Mouse (Mus musculus) megakaryocyte-erythroid progenitor cell, adult 5-6 weeks (primary cell): ENCODE measurements at regions not wholly inside any gene's neighbourhood (a gene's known extent, or its start where the extent isn't known, plus 50 kb on each side); places are given as distances from the start of the nearest gene placed in this dataset.

Experiments
- ATAC-seq: replicated peaks from 2 replicates; pipeline ENCODE4 v1.8.0; 2016; ENCODE audit warnings: mild to moderate bottlenecking, inconsistent platforms; ENCODE audit not compliant: severe bottlenecking, poor library complexity, low FRiP score, low TSS enrichment

DNA sequence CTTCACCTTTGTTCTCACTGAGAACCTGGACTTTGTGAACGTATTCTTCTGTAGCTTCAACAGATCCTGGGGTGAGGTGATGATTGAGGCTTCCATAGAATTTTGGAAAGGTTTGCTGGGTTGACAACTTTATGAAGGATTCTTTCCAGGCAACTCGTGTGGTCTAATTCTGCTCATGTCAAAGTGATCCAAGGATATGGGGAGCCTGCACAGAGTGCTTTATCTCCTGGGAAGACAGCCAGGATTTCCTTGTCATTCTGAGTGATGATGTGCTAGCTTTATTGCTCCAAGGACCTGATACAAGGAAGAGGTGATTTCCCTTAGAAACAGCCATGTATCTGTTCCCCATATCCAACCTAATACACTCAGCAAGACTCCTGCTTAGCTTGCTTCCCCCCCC is 63.0 kb upstream of the Kif16b start:
- no peak for ATAC-seq

- ATAC-seq: peak; percentile 87
Measured at GRCm38 (mm10) chr2:142967250-142967649, 65.9 kb upstream of the Kif16b start.

GRCm38 (mm10) chr2:142980771-142981170 is 79.4 kb upstream of the Kif16b start:
- no peak for ATAC-seq

- no peak for ATAC-seq
Measured at GRCm38 (mm10) chr2:142988691-142989090, 74.1 kb upstream of the Snrpb2 start.

DNA sequence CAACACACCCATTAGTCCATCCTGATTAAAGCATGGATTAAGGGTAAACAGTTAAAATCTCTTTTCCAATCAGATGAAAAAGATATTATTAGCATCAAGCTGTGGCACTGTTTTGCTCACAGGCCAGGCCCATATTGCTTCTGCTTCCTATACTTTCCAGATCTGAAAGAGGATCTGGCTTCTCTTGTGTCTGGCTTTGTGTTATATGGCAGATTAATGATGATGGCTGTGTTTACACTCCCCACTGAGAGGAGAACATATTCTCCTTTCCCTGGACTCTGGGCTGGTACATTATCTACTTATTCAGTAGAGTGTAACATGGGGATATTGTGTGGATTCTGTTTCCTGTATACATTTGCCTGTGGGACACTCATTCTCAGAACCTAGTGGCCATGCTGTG is 66.8 kb upstream of the Snrpb2 start:
- no peak for ATAC-seq

DNA sequence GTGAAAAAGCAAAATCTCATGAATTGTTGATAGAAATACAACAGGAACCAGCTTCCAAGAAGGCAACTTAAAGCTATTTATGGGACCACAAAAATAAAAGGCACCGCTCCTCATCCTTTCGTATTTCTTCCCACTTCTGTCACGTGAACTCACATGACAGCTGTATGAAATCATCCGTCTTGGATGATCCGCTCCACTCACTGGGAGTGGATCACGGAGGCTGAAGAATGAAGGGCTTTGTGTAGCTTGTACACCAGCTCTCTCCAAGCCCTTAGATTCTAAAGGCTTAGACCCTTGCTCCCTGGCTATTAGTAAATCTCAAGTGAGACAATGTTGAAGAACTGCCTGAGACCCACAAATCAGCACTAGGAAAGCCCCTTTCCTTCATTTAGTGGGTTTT is 60.0 kb upstream of the Snrpb2 start:
- no peak for ATAC-seq

DNA sequence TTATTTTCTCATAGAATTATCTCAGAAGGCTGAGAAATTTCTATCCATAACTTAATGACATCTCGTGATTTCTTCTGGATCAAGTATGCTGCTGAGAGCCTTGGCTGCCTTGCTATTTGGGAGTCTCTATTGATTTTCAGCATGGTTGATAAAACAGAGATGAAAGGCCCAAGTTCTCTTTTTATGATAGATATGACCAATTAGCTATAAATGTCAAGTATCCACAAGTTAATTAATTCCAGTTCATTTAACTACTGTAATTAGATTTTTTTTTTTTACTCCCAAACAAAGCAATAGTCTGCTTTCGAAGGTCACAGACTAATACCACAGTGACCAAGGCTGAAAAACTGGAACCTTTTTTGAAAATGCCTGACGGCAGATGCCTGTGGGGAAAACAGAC is 59.5 kb upstream of the Snrpb2 start:
- ATAC-seq: no peak

GRCm38 (mm10) chr2:143011380-143011779 is 51.5 kb upstream of the Snrpb2 start:
- ATAC-seq: no peak
